Mouse (Mus musculus): ENCODE measurements around the gene Gfpt2.
A peak's percentile ranks its signal among the peaks of the same experiment; 100 is the strongest.

Gene Gfpt2

GRCm38 (mm10) chr11:49841886-49842285, 47.9 kb downstream of the Gfpt2 start:
- no peak for DNase-seq

- DNase-seq = no peak
Observed at GRCm38 (mm10) chr11:49842718-49843117, 48.7 kb downstream of the Gfpt2 start.

GRCm38 (mm10) chr11:49844311-49844710, 50.3 kb downstream of the Gfpt2 start:
- no peak for DNase-seq

- DNase-seq = peak; percentile 67
Observed at GRCm38 (mm10) chr11:49844969-49845368, 51.0 kb downstream of the Gfpt2 start.

GRCm38 (mm10) chr11:49845958-49846357, 52.0 kb downstream of the Gfpt2 start:
- no peak for DNase-seq

- peak; percentile 98 for DNase-seq
Observed at GRCm38 (mm10) chr11:49846401-49847070, 52.6 kb downstream of the Gfpt2 start, which contains the start of gene Mapk9. Mapk9 (plus strand) TSS chr11:49846751.

GRCm38 (mm10) chr11:49847071-49847810, 53.3 kb downstream of the Gfpt2 start:
- no peak for DNase-seq

GRCm38 (mm10) chr11:49847811-49848078, 53.8 kb downstream of the Gfpt2 start:
- no peak for DNase-seq

- DNase-seq = no peak
Observed at GRCm38 (mm10) chr11:49848080-49848815, 54.3 kb downstream of the Gfpt2 start.

GRCm38 (mm10) chr11:49850331-49850730, 56.4 kb downstream of the Gfpt2 start:
- no peak for DNase-seq

GRCm38 (mm10) chr11:49855144-49855543, 61.2 kb downstream of the Gfpt2 start:
- peak; percentile 10 for DNase-seq

GRCm38 (mm10) chr11:49861139-49861538, 67.2 kb downstream of the Gfpt2 start:
- no peak for DNase-seq

GRCm38 (mm10) chr11:49863926-49864325, 69.9 kb downstream of the Gfpt2 start:
- DNase-seq = no peak

- DNase-seq = no peak
Observed at GRCm38 (mm10) chr11:49867320-49867719, 73.3 kb downstream of the Gfpt2 start.

GRCm38 (mm10) chr11:49869762-49870161, 75.8 kb downstream of the Gfpt2 start:
- peak; percentile 63 for DNase-seq

- DNase-seq = peak; percentile 20
Observed at GRCm38 (mm10) chr11:49871914-49872313, 77.9 kb downstream of the Gfpt2 start.

- DNase-seq = no peak
Observed at GRCm38 (mm10) chr11:49872779-49873178, 78.8 kb downstream of the Gfpt2 start.

- DNase-seq = no peak
Observed at GRCm38 (mm10) chr11:49876948-49877817, 83.2 kb downstream of the Gfpt2 start.

GRCm38 (mm10) chr11:49879950-49880642, 86.1 kb downstream of the Gfpt2 start:
- DNase-seq = no peak

GRCm38 (mm10) chr11:49883394-49883793, 89.4 kb downstream of the Gfpt2 start:
- DNase-seq = no peak

Measured in thymus, postnatal 25 days (tissue).